Mouse (Mus musculus) T-helper 2 cell (primary cell): ENCODE data around the gene Rfx2.

Experiments
- in situ Hi-C: fragments of 300-600 bp; cut with MboI, MseI; formaldehyde crosslinking; loops from one replicate; pipeline ENCODE4 v1.15.1; 2025; ENCODE audit warnings: high pct_unique_total_duplicates

Gene Rfx2

GRCm38 (mm10) chr17:56830411-56831110 lies at the start of gene Rfx2:
Gene Rfx2 (minus strand): TSS chr17:56831013.
- in situ Hi-C loops: no loop called here

GRCm38 (mm10) chr17:56877426-56877825 lies 46.6 kb upstream of the Rfx2 start:
- in situ Hi-C loops: loop anchor here (5.0 kb wide), 1 partner anchor 70 kb away; no protein-coding TSS in a partner anchor

GRCm38 (mm10) chr17:56876981-56877380 lies 46.2 kb upstream of the Rfx2 start:
- in situ Hi-C loops: loop anchor here (5.0 kb wide), 1 partner anchor 70 kb away; no protein-coding TSS in a partner anchor

- in situ Hi-C loops: loop anchor here (5.0 kb wide), 1 partner anchor 69 kb away; no protein-coding TSS in a partner anchor
Observed at GRCm38 (mm10) chr17:56876465-56876864, 45.7 kb upstream of the Rfx2 start.

GRCm38 (mm10) chr17:56874936-56875651 lies 44.3 kb upstream of the Rfx2 start, which contains the start of gene 1700061G19Rik:
Gene 1700061G19Rik (plus strand): TSS chr17:56875477.
- in situ Hi-C loops: loop anchor here (5.0 kb wide), 1 partner anchor 68 kb away; no protein-coding TSS in a partner anchor

- in situ Hi-C loops: no loop called here
Observed at GRCm38 (mm10) chr17:56874237-56874636, 43.4 kb upstream of the Rfx2 start, which contains the start of gene Acsbg2. Gene Acsbg2 (minus strand): TSS chr17:56874447.

- in situ Hi-C loops: no loop called here
Observed at GRCm38 (mm10) chr17:56872512-56872911, 41.7 kb upstream of the Rfx2 start.

- in situ Hi-C loops: no loop called here
Observed at GRCm38 (mm10) chr17:56871767-56872166, 41.0 kb upstream of the Rfx2 start.

- in situ Hi-C loops: no loop called here
Observed at GRCm38 (mm10) chr17:56870287-56870953, 39.6 kb upstream of the Rfx2 start.

GRCm38 (mm10) chr17:56869481-56869977 lies 38.7 kb upstream of the Rfx2 start:
- in situ Hi-C loops: no loop called here

GRCm38 (mm10) chr17:56866071-56866470 lies 35.3 kb upstream of the Rfx2 start:
- in situ Hi-C loops: no loop called here

GRCm38 (mm10) chr17:56861197-56861596 lies 30.4 kb upstream of the Rfx2 start:
- in situ Hi-C loops: no loop called here

- in situ Hi-C loops: no loop called here
Observed at GRCm38 (mm10) chr17:56858922-56859321, 28.1 kb upstream of the Rfx2 start.

- in situ Hi-C loops: no loop called here
Observed at GRCm38 (mm10) chr17:56858216-56858615, 27.4 kb upstream of the Rfx2 start.

GRCm38 (mm10) chr17:56855421-56855820 lies 24.6 kb upstream of the Rfx2 start:
- in situ Hi-C loops: no loop called here

GRCm38 (mm10) chr17:56851167-56851566 lies 20.4 kb upstream of the Rfx2 start:
- in situ Hi-C loops: no loop called here

- in situ Hi-C loops: no loop called here
Observed at GRCm38 (mm10) chr17:56849710-56850109, 18.9 kb upstream of the Rfx2 start.

GRCm38 (mm10) chr17:56848785-56849184 lies 18.0 kb upstream of the Rfx2 start:
- in situ Hi-C loops: no loop called here

- in situ Hi-C loops: no loop called here
Observed at GRCm38 (mm10) chr17:56843678-56844077, 12.9 kb upstream of the Rfx2 start.

- in situ Hi-C loops: no loop called here
Observed at GRCm38 (mm10) chr17:56842173-56842572, 11.4 kb upstream of the Rfx2 start.

- in situ Hi-C loops: no loop called here
Observed at GRCm38 (mm10) chr17:56840524-56840923, 9.7 kb upstream of the Rfx2 start.

- in situ Hi-C loops: loop anchor here (5.0 kb wide), 1 partner anchor 86 kb away; no protein-coding TSS in a partner anchor
Observed at GRCm38 (mm10) chr17:56836336-56836735, 5.5 kb upstream of the Rfx2 start.
